Mouse (Mus musculus): Measurements from ENCODE around the gene Rtn4rl1. TPM values are rescaled to one million over a fixed set of nuclear protein-coding genes. Genes with fewer than 3 reads are reported as not detected.
"Not testable (repeated sequence)": the region's sequence is repeated elsewhere in the genome, so short reads cannot be mapped to it uniquely, and the experiment has no call there.

Gene Rtn4rl1
- total RNA-seq, 2 experiments from 2014 or later: 0.96 to 1.1 TPM

DNA sequence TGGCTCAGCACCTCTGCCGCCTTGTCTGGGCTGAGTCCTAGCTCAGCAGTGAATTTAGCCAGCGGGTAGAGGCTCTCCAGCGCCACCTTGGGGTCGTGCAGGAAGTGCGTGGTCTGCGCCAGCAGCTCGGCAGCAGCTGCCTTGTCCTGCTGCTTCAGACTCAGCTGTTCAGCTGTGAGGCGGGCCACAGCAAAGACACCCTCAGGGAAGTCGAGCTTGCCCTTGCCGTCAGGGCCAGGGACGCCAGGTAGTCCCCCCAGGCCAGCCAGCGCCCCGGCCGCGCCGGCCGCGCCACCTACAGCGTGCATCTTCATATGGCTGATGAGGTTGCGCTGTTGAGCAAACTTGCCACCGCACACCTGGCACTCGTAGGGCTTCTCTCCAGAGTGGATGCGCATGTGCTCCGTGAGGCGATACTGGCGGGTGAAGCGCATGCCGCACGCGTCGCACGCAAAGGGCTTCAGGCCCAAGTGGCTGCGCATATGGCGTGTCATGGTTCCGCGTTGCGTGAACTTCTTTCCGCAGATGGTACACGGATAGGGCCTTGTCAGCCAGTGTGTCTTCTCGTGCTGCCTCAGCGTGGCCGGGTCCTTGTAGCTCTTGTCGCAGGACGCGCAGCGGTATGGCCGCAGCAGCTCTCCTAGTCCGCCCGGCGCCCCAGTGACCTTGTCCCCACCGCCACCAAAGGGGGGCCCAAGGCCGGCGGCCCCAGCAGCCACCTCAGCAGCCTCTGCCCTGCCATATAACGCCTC, 28.0 kb upstream of the Rtn4rl1 start:
- DNase-seq (ENCODE audit: low spot score): peak; percentile 89

GRCm38 (mm10) chr11:75166193-75166842, 27.3 kb upstream of the Rtn4rl1 start:
- no peak for DNase-seq (ENCODE audit: low spot score)

- DNase-seq (ENCODE audit: low spot score): no peak
Measured at GRCm38 (mm10) chr11:75166861-75167642, 26.5 kb upstream of the Rtn4rl1 start.

DNA sequence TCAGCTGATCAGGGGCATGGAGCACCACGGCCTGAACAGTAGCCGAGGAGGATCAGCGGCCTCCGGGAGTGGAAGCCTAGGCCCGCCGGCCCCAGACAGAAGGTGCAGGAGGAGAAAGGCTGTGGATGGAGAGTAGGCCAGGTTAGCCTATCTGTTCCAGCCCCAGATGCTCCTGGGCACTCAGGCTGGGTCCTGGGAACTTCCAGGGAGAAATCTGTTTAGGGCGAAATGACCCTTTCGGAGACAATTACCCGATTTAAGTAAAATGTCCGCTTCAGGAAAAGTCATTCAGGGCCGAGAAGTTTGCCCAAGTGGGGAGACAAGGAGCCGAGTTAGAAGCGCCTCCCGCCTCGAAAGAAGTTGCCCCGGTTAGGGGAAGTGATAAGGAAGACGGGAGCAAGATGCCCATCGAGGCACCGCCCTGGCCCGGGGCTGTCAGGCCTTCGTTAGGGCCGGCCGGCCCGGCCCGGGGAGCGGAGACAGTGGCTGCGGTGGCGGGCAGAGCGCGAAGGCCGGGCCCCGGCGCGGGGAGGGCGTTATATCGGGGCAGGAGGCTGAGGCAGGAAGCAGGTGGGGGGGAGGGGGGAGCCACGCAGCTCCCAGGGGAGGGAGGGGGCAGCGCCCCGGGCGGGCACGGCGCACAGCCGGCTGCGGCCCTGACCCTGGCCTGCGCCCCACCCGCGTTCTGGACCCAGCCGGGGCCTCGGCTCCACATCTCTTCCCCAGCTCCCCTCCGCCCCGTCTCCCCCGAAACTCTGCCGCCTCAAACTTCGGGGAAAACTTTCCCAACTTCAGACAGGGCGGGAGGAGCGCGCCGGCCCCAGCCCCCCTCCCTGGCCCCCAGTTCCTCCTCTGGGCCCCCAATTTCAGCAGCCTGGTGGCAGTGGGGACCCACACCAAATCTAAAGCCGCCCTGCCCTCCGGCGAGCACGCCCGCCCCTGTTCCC, 25.7 kb upstream of the Rtn4rl1 start:
- DNase-seq (ENCODE audit: low spot score): no peak

- peak; percentile 88 for DNase-seq (ENCODE audit: low spot score)
Measured at GRCm38 (mm10) chr11:75168590-75169361, 24.8 kb upstream of the Rtn4rl1 start.

DNA sequence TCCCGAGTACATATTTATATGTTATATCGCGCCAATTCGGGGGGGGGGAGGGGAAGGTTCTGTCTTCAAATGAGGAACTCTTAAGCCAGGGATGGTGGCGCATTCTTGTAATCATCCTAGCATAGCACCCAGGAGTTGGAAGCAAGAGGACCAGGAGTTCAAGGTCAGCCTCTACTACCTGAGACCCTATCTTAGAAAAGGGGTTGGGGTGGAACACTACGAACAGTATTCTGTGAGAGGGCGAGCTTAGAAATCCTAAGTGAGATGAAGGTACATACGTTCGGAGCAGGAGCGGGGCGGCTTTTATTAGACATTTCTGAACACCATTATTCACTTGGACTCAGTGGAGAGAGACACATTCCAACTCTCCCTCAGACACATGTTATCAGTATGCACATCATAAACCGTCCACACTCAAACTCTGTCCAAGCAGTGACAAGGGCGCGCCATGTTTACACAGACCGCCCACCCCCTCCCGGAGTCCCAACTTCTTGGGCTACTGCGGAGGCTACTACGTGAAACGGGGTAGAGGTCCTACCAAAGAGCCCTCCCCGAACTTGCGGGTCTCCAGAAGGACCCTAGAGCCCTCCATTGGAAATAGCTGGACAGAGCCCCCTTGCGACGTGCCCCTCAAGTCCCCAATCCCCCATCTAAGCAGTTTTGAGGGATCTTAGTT, 24.0 kb upstream of the Rtn4rl1 start, which contains the start of gene Hic1:
Gene Hic1 (minus strand): TSS at position 115 of the 676 bp plus-strand sequence.
- DNase-seq (ENCODE audit: low spot score): no peak

GRCm38 (mm10) chr11:75170136-75170751, 23.3 kb upstream of the Rtn4rl1 start:
- DNase-seq (ENCODE audit: low spot score): peak; percentile 94

DNA sequence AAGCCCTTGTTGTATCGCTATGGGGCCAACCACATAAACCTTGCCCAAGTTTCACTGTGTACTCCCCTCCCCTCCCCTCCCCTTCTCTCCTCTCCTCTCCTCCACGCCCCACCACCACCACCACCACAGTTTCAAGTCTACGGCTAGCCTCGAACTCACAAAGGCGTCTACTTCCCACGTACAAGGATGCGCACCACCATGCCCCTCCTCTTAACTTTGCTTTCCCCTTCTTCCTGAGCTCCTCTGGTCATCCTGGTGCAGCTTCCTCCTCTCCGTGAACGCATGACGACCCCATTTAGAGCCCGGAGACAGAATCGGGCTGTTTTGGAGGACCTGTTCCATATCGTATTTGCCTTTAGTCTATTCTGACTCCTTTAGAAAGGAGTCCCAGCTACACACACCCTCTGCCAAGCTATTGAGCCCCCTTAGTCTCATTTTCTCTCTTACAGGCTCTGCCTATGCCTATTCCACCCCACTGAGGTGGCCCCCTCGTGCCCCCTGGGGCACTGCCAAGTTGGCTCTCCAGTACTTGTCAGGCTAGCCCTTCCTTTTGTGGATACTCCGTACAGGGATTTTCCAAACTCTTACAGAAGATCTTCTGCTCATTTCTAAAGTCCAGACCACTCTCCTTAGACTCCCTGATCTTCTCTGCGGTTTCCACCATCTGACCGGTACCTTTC, 22.3 kb upstream of the Rtn4rl1 start:
- no peak for DNase-seq (ENCODE audit: low spot score)

DNA sequence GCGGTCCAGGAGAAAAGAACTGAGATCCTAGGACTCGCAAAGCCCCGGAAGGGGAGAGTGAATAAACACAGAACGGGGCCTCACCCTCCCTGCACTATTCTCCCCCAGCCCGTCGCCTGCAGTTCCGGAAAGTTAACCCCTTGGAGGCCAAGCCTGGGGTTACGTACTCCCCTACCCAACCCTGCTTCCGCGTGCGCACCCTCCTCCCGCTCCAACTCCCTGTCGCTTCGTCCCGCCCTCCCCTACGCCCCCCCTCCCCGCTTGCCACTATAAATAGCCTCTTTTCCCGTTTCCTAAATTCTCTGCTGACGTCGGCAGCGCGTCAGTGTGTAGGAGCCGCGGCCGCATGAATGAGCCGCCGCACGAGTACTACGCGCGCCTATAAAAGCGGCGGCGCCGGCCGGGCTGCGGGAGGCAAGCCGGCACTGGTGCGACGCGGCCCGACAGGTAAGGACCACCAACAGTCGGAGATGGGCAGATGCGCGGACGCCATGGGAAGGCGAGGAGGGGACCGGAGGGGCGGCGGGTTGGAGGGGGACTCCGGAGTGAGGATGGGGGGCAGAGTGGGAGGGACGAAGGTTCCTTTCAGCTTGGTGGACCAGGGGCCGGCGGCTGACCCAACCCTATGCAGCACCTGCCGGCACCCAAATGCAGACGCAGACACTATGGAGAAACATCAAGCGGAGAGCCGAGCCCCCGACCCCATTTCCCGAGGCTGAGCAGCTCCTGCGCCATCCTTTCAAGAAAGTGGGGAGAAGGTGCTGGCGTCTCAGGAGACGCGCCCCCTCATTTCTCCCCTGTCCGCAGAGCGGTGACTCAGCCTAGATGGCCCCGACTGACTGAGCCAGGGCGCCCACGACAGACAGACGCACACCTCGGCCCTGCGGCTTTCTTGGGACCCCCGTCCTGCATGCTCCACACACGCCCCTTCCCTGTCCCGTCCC, 21.2 kb upstream of the Rtn4rl1 start:
- DNase-seq (ENCODE audit: low spot score): no peak

DNA sequence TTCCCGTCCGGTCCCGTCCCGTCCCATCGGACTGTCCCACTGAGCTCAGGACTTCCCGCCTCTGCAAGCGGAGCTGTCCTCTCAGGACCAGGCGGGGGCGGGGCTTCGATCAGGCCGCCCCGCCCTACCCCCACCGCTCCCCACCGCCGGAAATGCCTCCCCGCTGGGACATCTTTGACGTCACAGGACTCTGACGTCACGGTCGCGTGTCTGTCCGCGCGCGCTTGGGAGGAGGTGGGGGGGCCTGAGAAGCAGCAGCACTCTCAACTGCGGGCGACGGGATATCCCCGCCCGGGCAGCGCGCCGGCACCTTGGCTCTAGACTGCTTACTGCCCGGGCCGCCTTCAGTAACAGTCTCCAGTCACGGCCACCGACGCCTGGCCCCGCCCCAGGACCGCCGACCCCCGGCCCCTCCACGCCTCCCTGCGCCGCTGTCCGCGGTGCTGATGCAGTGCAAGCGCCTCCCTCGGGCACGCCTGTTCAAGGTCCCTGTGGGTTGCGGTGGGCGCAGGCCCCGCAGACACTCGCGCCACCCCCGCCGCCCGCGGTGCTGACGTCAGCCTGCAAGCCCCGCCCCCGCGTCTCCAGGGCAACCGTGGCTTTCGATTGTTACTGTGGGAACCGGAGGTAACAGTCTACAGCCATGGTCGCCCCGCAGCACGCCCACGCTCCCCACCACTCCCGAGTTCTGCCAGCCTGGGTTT, 20.3 kb upstream of the Rtn4rl1 start:
- DNase-seq (ENCODE audit: low spot score): peak; percentile 69

DNA sequence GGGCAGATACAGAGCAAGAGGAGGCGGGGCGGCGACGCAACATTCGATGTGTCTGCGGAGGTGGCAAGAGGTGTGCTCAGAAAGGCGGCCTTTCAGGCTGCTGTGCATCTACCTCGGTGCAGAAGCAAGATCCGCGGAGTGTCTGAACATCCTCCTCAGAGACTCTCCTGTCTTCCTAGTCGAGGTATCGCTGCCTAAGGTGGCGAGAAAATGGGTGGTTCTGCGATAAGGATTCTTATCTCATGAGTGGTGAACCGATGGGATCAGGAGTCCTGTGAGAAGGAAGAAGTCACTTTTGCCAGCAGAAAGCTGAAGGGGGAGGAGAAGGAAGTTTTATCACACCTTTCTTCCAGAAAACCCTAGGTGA, 19.8 kb upstream of the Rtn4rl1 start:
- DNase-seq (ENCODE audit: low spot score): no peak

DNA sequence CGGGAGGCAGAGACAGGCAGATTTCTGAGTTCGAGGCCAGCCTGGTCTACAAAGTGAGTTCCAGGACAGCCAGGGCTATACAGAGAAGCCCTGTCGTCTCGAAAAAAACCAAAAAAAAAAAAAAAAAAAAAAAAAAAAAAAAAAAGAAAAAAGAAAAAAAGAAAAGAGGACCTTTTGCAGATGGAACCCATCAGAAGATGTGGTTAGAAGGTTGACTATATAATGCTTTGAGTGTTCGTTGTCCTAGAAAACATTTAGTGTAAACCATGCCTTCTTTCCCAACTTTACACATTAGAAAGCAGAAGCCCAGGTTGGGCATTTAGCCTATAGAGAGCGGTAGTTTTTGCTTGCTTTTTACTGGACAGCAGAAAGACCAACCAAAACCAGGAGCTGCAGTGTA, 19.0 kb upstream of the Rtn4rl1 start:
- DNase-seq (ENCODE audit: low spot score): not testable (repeated sequence)

GRCm38 (mm10) chr11:75178011-75178410, 15.6 kb upstream of the Rtn4rl1 start:
- no peak for DNase-seq (ENCODE audit: low spot score)

DNA sequence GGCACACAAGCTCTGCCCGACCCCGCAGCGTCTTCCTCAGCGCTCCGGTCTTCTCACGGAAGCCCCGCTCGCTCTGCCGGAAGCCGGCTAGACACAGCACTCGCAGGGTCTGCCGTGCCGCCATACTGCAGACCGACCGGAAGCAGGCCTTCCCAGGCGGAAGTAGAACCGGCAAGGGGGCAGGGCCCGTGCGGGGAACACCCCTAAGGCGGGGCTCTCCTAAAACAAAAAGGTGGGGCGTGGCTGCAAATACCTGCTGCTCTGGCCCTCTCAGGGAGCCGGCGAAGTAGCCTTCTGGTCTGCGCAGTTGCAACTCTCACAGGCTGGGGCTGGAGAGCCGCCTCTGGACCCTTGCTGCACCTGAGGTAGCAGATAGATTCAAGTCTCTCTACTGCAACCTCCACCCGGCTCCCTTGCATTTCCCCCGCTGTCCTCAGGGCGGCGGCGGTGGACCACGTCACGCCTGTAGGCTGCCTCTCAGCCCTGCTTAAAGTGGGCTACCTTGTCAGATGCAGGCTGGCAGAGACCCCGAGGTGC, 14.8 kb upstream of the Rtn4rl1 start, which contains the start of gene Ovca2:
Gene Ovca2 (minus strand): TSS at position 164 of the 537 bp plus-strand sequence.
- peak; percentile 85 for DNase-seq (ENCODE audit: low spot score)

DNA sequence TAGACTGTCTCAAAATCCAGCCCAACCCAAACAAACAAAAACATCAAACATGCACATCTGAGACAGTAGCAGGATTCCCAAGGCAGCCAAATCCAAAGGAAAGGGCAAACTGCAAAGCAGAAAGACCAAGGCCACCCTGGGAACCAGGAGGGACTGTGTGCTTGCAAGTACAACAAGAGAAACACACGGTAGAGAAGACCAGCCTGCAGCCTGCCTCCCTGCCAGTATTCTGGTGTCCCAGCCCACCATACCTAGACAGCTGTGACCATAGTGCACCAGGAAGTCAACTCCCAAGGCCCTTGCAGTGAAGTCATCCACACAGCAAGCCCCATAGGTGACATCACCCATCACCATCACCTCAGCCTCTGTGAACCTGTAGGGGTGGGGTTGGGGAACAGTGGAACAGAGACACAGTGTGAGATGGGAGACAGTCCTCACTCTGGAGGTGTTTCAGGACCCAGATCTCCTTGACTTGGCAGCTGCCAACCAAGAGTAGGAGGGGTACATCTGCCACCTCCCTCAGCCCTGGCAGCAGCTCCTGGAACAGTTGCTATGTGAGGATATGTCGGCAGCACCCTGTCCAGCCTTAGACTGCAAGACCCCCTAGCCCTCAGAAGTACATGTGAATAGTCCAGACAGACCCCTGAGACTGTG, 9.5 kb upstream of the Rtn4rl1 start:
- no peak for DNase-seq (ENCODE audit: low spot score)

GRCm38 (mm10) chr11:75184573-75184972, 9.0 kb upstream of the Rtn4rl1 start:
- DNase-seq (ENCODE audit: low spot score): no peak
